Mouse (Mus musculus) midbrain, embryonic 16.5 days (tissue): ENCODE measurements around the gene Zbtb20. TPM values are rescaled to one million over a fixed set of nuclear protein-coding genes. Genes with fewer than 3 reads are reported as not detected.
A peak's percentile ranks its signal among the peaks of the same experiment; 100 is the strongest.

Source experiments
- ATAC-seq: fragments of 200-750 bp; cut with Nextera tagmentation; 2 replicates; pipeline ENCODE4 v1.8.0; 2017; ENCODE audit warnings: moderate TSS enrichment
- H3K27ac ChIP-seq: fragments of 300-500 bp; sonication (generic); 2 replicates; pipeline ENCODE4 v1.5.1; 2014; ENCODE audit warnings: mild to moderate bottlenecking, low read length, mixed read lengths
- H3K27me3 ChIP-seq: fragments of 300-500 bp; sonication (generic); 2 replicates; pipeline ENCODE4 v1.6.1; 2014; ENCODE audit warnings: low read depth, low read length, mixed read lengths; ENCODE audit not compliant: control insufficient read depth, insufficient read depth
- H3K36me3 ChIP-seq: fragments of 300-500 bp; sonication (generic); 2 replicates; pipeline ENCODE4 v1.6.1; 2014; ENCODE audit warnings: mild to moderate bottlenecking, low read length, moderate library complexity, mixed read lengths; ENCODE audit not compliant: control insufficient read depth, insufficient read depth
- H3K4me1 ChIP-seq: fragments of 300-500 bp; sonication (generic); 2 replicates; pipeline ENCODE4 v1.6.1; 2014; ENCODE audit warnings: mild to moderate bottlenecking, low read length, mixed read lengths; ENCODE audit not compliant: control insufficient read depth, insufficient read depth
- H3K4me2 ChIP-seq: fragments of 300-500 bp; sonication (generic); 2 replicates; pipeline ENCODE4 v1.6.1; 2014; ENCODE audit warnings: mild to moderate bottlenecking, low read length, mixed read lengths
- H3K4me3 ChIP-seq: fragments of 300-500 bp; sonication (generic); 2 replicates; pipeline ENCODE4 v1.5.1; 2014; ENCODE audit warnings: low read depth, mild to moderate bottlenecking, low read length, moderate library complexity, mixed read lengths
- H3K9ac ChIP-seq: fragments of 300-500 bp; sonication (generic); 2 replicates; pipeline ENCODE4 v1.6.1; 2014; ENCODE audit warnings: low read depth, low read length, mixed read lengths
- H3K9me3 ChIP-seq: fragments of 300-500 bp; sonication (generic); replicated peaks from 2 replicates; pipeline ENCODE4 v1.6.1; 2014; ENCODE audit warnings: mild to moderate bottlenecking, low read length, mixed read lengths; ENCODE audit not compliant: control insufficient read depth, poor library complexity, severe bottlenecking
- WGBS: fragments of 180-500 bp; shearing (Covaris S2); extraction: QIAGEN DNeasy Blood & Tissue Kit; methylation state at CpG from one replicate; pipeline ENCODE4 v1.1.7; 2014; 5-methylcytosine and 5-hydroxymethylcytosine counted together
- polyA plus RNA-seq: library from polyadenylated mRNA; unstranded; fragments of >200 nt; fragmentation: Nextera tagmentation; extraction: Ambion mirVana; gene quantifications from 2 replicates; pipeline ENCODE4 v1.2.1, GENCODE M21; 2015

Zbtb20 gene
- polyA plus RNA-seq, 1 experiment from 2014 or later: 60.7 TPM

- no peak for ATAC-seq
- H3K27me3 ChIP-seq: no peaks in the 10 kb centered on the region
- no peak overlapping the region for H3K27ac ChIP-seq
- no peak overlapping the region for H3K9ac ChIP-seq
- H3K4me1 ChIP-seq: no peaks in the 10 kb centered on the region
- no peak overlapping the region for H3K4me2 ChIP-seq
- H3K4me3 ChIP-seq: no peak overlapping the region
- peaks cover 20% of the 10 kb centered on the region for H3K36me3 ChIP-seq
- 99% methylated on average over 10 of the region's 10 CpGs for WGBS
- no peaks in the 10 kb centered on the region for H3K9me3 ChIP-seq
These were observed 734.7 kb downstream of the Zbtb20 start for GRCm38 (mm10) chr16:43610375-43610774.

- no peak for ATAC-seq
- WGBS: 71% methylated on average over 4 of the region's 4 CpGs
These were observed 740.7 kb downstream of the Zbtb20 start for GRCm38 (mm10) chr16:43616348-43616747.

GRCm38 (mm10) chr16:43617346-43617745 lies 741.7 kb downstream of the Zbtb20 start:
- Histone ChIP-seq H3K4me1 (peaks cover 6% of the 10 kb centered on the region; the same call in 1 of the 2 replicates), H3K4me2 (no peak overlapping the region), H3K9ac (no peak overlapping the region), H3K9me3 (no peaks in the 10 kb centered on the region), H3K36me3 (peaks cover 2% of the 10 kb centered on the region), H3K4me3 (no peak overlapping the region), H3K27me3 (no peaks in the 10 kb centered on the region), H3K27ac (no peak overlapping the region)
- ATAC-seq: no peak
- 93% methylated on average over 6 of the region's 6 CpGs for WGBS

More at GRCm38 (mm10) chr16:43616348-43616747, 740.7 kb downstream of the Zbtb20 start:
- Histone ChIP-seq H3K9ac (no peak overlapping the region), H3K9me3 (no peaks in the 10 kb centered on the region), H3K4me2 (no peak overlapping the region), H3K36me3 (peaks cover 2% of the 10 kb centered on the region), H3K27ac (no peak overlapping the region), H3K27me3 (no peaks in the 10 kb centered on the region), H3K4me3 (no peak overlapping the region), H3K4me1 (peaks cover 6% of the 10 kb centered on the region; the same call in 1 of the 2 replicates)

- no peak overlapping the region for H3K27ac ChIP-seq
- 93% methylated on average over 23 of the region's 23 CpGs for whole genome bisulfite sequencing
These were observed 742.6 kb downstream of the Zbtb20 start for GRCm38 (mm10) chr16:43618286-43618685.

GRCm38 (mm10) chr16:43619277-43619676 lies 743.6 kb downstream of the Zbtb20 start:
- Histone ChIP-seq H3K4me2 (no peak overlapping the region), H3K9ac (no peak overlapping the region), H3K4me3 (no peak overlapping the region), H3K9me3 (no peaks in the 10 kb centered on the region), H3K27me3 (no peaks in the 10 kb centered on the region), H3K4me1 (peaks cover 9% of the 10 kb centered on the region), H3K27ac (no peak overlapping the region), H3K36me3 (peaks cover 2% of the 10 kb centered on the region)
- ATAC-seq: no peak
- 31% methylated on average over 6 of the region's 6 CpGs for WGBS

More at GRCm38 (mm10) chr16:43618286-43618685, 742.6 kb downstream of the Zbtb20 start:
- Histone ChIP-seq H3K4me1 (peaks cover 9% of the 10 kb centered on the region), H3K4me3 (no peak overlapping the region), H3K27me3 (no peaks in the 10 kb centered on the region), H3K4me2 (no peak overlapping the region), H3K36me3 (peaks cover 2% of the 10 kb centered on the region), H3K9ac (no peak overlapping the region), H3K9me3 (no peaks in the 10 kb centered on the region)
- no peak for ATAC-seq

GRCm38 (mm10) chr16:43620359-43620758 lies 744.7 kb downstream of the Zbtb20 start:
- 17% methylated on average over 2 of the region's 2 CpGs for WGBS
- H3K9me3 ChIP-seq: no peaks in the 10 kb centered on the region
- peaks cover 2% of the 10 kb centered on the region for H3K36me3 ChIP-seq
- H3K27ac ChIP-seq: no peak overlapping the region
- no peaks in the 10 kb centered on the region for H3K27me3 ChIP-seq
- peaks cover 9% of the 10 kb centered on the region for H3K4me1 ChIP-seq
- no peak overlapping the region for H3K4me3 ChIP-seq
- no peak overlapping the region for H3K9ac ChIP-seq
- H3K4me2 ChIP-seq: no peak overlapping the region
- no peak for ATAC-seq

GRCm38 (mm10) chr16:43623315-43624000 lies 747.8 kb downstream of the Zbtb20 start:
- H3K36me3 ChIP-seq: peaks cover under 1% of the 10 kb centered on the region
- WGBS: 39% methylated on average over 5 of the region's 5 CpGs

GRCm38 (mm10) chr16:43624876-43625275 lies 749.2 kb downstream of the Zbtb20 start:
- Histone ChIP-seq H3K36me3 (no peaks in the 10 kb centered on the region), H3K9ac (no peak overlapping the region), H3K4me2 (no peak overlapping the region), H3K4me3 (no peak overlapping the region), H3K27ac (0 out of 2 replicates have a peak overlapping the region, but pooled peaks have one; percentile 14), H3K9me3 (no peaks in the 10 kb centered on the region), H3K4me1 (peaks cover 3% of the 10 kb centered on the region; the same call in 1 of the 2 replicates), H3K27me3 (no peaks in the 10 kb centered on the region)
- WGBS: 84% methylated on average over 4 of the region's 4 CpGs
- ATAC-seq: no peak

More at GRCm38 (mm10) chr16:43623315-43624000, 747.8 kb downstream of the Zbtb20 start:
- H3K4me3 ChIP-seq: no peak overlapping the region
- H3K27ac ChIP-seq: peak overlapping the region; percentile 66
- H3K9me3 ChIP-seq: no peaks in the 10 kb centered on the region
- no peaks in the 10 kb centered on the region for H3K27me3 ChIP-seq
- ATAC-seq: peak; percentile 76; the same call in 1 of the 2 replicates
- H3K9ac ChIP-seq: 0 out of 2 replicates have a peak overlapping the region, but pooled peaks have one; percentile 13
- H3K4me1 ChIP-seq: peaks cover 3% of the 10 kb centered on the region; the same call in 1 of the 2 replicates
- no peak overlapping the region for H3K4me2 ChIP-seq

- H3K9me3 ChIP-seq: no peaks in the 10 kb centered on the region
- 81% methylated on average over 2 of the region's 2 CpGs for WGBS
- H3K27ac ChIP-seq: no peak overlapping the region
- peaks cover 3% of the 10 kb centered on the region; the same call in 1 of the 2 replicates for H3K4me1 ChIP-seq
- no peak overlapping the region for H3K9ac ChIP-seq
- H3K4me2 ChIP-seq: no peak overlapping the region
- no peaks in the 10 kb centered on the region for H3K36me3 ChIP-seq
- no peak for ATAC-seq
- H3K4me3 ChIP-seq: no peak overlapping the region
- H3K27me3 ChIP-seq: no peaks in the 10 kb centered on the region
These were observed 749.6 kb downstream of the Zbtb20 start for GRCm38 (mm10) chr16:43625289-43625688.
